Mouse (Mus musculus) heart, embryonic 13.5 days (tissue): ENCODE results near the gene Trpm7. TPM values are rescaled to one million over a fixed set of nuclear protein-coding genes. Genes with fewer than 3 reads are reported as not detected.
A peak's percentile ranks its signal among the peaks of the same experiment; 100 is the strongest.
"Not testable (repeated sequence)": the region's sequence is repeated elsewhere in the genome, so short reads cannot be mapped to it uniquely, and the experiment has no call there.

ENCODE experiments used
- ATAC-seq: fragments of 200-750 bp; cut with Nextera tagmentation; 2 replicates; pipeline ENCODE4 v1.8.0; 2017; ENCODE audit warnings: moderate TSS enrichment; ENCODE audit not compliant: insufficient number of reproducible peaks, low FRiP score, low TSS enrichment; ENCODE audit errors: extremely low read depth
- H3K27ac ChIP-seq: fragments of 300-500 bp; sonication (generic); replicated peaks from 2 replicates; pipeline ENCODE4 v1.5.1; 2015; ENCODE audit warnings: moderate library complexity, mild to moderate bottlenecking, inconsistent platforms
- H3K27me3 ChIP-seq: fragments of 300-500 bp; sonication (generic); replicated peaks from 2 replicates; pipeline ENCODE4 v1.6.1; 2015; ENCODE audit warnings: mild to moderate bottlenecking, inconsistent platforms
- H3K36me3 ChIP-seq: fragments of 300-500 bp; sonication (generic); 2 replicates; pipeline ENCODE4 v1.6.1; 2015; ENCODE audit warnings: mild to moderate bottlenecking, inconsistent platforms
- H3K4me1 ChIP-seq: fragments of 300-500 bp; sonication (generic); 2 replicates; pipeline ENCODE4 v1.6.1; 2015; ENCODE audit warnings: inconsistent platforms
- H3K4me2 ChIP-seq: fragments of 300-500 bp; sonication (generic); 2 replicates; pipeline ENCODE4 v1.6.1; 2015; ENCODE audit warnings: inconsistent platforms, mild to moderate bottlenecking, moderate library complexity
- H3K4me3 ChIP-seq: fragments of 300-500 bp; sonication (generic); 2 replicates; pipeline ENCODE4 v1.5.1; 2015; ENCODE audit warnings: moderate library complexity, mild to moderate bottlenecking, inconsistent platforms
- H3K9ac ChIP-seq: fragments of 300-500 bp; sonication (generic); 2 replicates; pipeline ENCODE4 v1.6.1; 2015; ENCODE audit warnings: inconsistent platforms, mild to moderate bottlenecking, moderate library complexity
- H3K9me3 ChIP-seq: fragments of 300-500 bp; sonication (generic); 2 replicates; pipeline ENCODE4 v1.6.1; 2016; ENCODE audit warnings: inconsistent platforms
- WGBS: fragments of 180-500 bp; shearing (Covaris S2); methylation state at CpG from one replicate; pipeline ENCODE4 v1.1.7; 2015; ENCODE audit warnings: mixed read lengths; 5-methylcytosine and 5-hydroxymethylcytosine counted together
- polyA plus RNA-seq: library from polyadenylated mRNA; unstranded; fragments of >200 nt; fragmentation: Nextera tagmentation; extraction: Ambion mirVana; gene quantifications from 2 replicates; pipeline ENCODE4 v1.2.1, GENCODE M21; 2015

The Trpm7 gene
- polyA plus RNA-seq, 1 experiment from 2014 or later: 36.6 TPM

GRCm38 (mm10) chr2:126885871-126886270 is 9.8 kb upstream of the Trpm7 start:
- no peaks in the 10 kb centered on the region for H3K36me3 ChIP-seq
- peaks cover 25% of the 10 kb centered on the region for H3K4me1 ChIP-seq
- 26% methylated on average over 2 of the region's 2 CpGs for WGBS
- no peaks in the 10 kb centered on the region for H3K27me3 ChIP-seq
- H3K4me3 ChIP-seq: no peak overlapping the region
- H3K9me3 ChIP-seq: no peaks in the 10 kb centered on the region
- no peak overlapping the region for H3K4me2 ChIP-seq
- no peak overlapping the region for H3K9ac ChIP-seq
- no peak for ATAC-seq
- H3K27ac ChIP-seq: peak overlapping the region; percentile 71

DNA sequence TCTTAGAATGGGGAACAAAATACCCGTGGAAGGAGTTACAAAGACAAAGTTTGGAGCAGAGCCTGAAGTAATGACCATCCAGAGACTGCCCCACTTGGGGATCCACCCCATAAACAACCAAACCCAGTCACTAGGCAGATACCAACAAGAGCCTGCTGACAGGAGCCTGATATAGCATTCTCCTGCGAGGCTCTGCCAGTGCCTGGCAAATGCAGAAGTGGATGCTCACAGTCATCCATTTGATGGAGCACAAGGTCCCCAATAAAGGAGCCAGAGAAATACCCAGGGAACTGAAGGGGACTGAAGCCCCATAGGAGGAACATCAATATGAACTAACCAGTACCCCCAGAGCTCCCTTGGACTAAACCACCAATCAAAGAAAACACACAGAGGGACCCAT is 6.7 kb upstream of the Trpm7 start:
- H3K9me3 ChIP-seq, H3K4me2 ChIP-seq, H3K27me3 ChIP-seq, H3K27ac ChIP-seq, H3K4me3 ChIP-seq, H3K36me3 ChIP-seq, ATAC-seq, H3K9ac ChIP-seq: not testable (repeated sequence)
- H3K4me1 ChIP-seq: peaks cover 31% of the 10 kb centered on the region
- 26% methylated on average over 2 of the region's 2 CpGs for WGBS

GRCm38 (mm10) chr2:126877991-126878390 is 2.0 kb upstream of the Trpm7 start:
- H3K4me2 ChIP-seq: no peak overlapping the region
- H3K4me1 ChIP-seq: peaks cover 31% of the 10 kb centered on the region
- 92% methylated on average over 1 of the region's 1 CpGs for WGBS
- H3K9ac ChIP-seq: no peak overlapping the region
- H3K27ac ChIP-seq: no peak overlapping the region
- H3K4me3 ChIP-seq: no peak overlapping the region
- no peaks in the 10 kb centered on the region for H3K27me3 ChIP-seq
- no peak for ATAC-seq
- H3K36me3 ChIP-seq: no peaks in the 10 kb centered on the region
- H3K9me3 ChIP-seq: no peaks in the 10 kb centered on the region

DNA sequence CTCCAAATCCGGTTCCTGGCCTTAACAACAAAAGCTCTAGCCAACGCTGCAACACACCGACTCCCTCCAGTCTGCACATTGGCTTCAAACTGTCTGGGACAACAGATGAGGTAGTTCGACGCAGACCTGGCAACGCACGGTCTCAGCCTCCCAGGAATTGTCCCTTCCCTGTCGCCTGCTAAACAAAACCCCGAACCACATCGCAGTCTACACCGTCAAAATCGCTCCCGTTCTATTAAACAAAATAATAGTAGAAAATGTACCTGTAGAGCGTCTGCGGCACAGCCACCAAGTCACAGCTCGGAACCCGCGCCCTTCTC is 554 bp downstream of the Trpm7 start:
- WGBS: under 1% methylated on average over 18 of the region's 18 CpGs
- Histone ChIP-seq H3K4me1 (peaks cover 42% of the 10 kb centered on the region), H3K4me3 (peak overlapping the region; percentile 93), H3K27ac (peak overlapping the region; percentile 100), H3K9ac (peak overlapping the region; percentile 99), H3K36me3 (no peaks in the 10 kb centered on the region), H3K4me2 (peak overlapping the region; percentile 71), H3K27me3 (no peaks in the 10 kb centered on the region), H3K9me3 (no peaks in the 10 kb centered on the region)
- ATAC-seq: peak; percentile 55; the same call in 1 of the 2 replicates

DNA sequence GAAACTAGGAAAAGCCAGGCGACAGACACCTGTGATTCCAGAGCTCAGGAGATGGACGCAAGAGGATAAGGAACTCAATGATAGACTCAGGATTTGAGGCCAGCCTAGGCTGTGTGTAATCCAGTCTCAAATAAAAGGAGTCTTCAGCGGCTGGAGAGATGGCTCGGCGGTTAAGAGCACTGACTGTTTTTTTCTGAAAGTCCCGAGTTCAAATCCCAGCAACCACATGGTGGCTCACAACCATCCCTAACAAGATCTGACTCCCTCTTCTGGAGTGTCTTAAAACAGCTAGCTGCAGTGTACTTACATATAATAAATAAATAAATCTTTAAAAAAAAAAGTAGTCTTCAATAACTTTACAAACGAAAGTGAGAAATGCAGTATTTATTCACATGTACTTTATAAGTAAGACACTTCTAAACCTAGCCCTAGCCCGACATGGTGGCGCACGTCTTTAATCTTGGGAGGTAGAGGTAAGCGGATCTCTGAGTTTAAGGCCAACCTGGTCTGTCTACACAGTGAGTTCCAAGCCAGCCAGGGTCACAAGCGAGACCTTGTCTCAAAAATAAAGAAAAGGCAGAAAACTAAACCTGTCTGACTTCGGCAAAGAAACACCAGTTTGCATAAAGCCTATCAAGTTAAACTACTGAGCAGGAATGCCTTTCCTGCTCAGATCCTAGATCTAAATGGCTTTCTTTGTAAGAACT is 1.1 kb downstream of the Trpm7 start:
- Histone ChIP-seq H3K27ac (peak overlapping the region; percentile 100), H3K9me3 (no peaks in the 10 kb centered on the region), H3K27me3 (no peaks in the 10 kb centered on the region), H3K4me3 (peak overlapping the region; percentile 93), H3K4me1 (peaks cover 45% of the 10 kb centered on the region), H3K9ac (peak overlapping the region; percentile 99), H3K4me2 (peak overlapping the region; percentile 71), H3K36me3 (no peaks in the 10 kb centered on the region)
- WGBS: 21% methylated on average over 13 of the region's 13 CpGs
- no peak for ATAC-seq

DNA sequence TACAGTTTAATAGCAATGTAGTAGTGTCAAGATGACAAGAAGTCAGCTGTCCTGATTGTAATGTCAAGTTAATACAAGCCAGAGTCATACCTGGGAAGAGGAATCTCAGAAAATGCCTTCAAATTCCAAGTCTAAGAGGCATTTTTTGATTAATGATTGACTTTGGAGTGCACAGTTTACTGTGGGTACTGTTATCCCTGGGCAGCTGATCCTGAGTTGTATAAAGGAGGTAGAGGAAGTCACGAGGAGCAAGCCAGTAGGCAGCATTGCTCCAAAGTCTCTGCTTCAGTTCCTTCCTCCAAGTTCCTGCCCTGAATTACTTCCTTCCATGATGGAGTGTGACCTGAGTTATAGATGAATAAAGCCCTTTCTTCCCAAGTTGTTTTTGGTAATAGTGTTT is 9.7 kb downstream of the Trpm7 start:
- no peaks in the 10 kb centered on the region for H3K27me3 ChIP-seq
- H3K4me1 ChIP-seq: peaks cover 36% of the 10 kb centered on the region
- 80% methylated on average over 1 of the region's 1 CpGs for WGBS
- H3K4me2 ChIP-seq: no peak overlapping the region
- no peak overlapping the region for H3K27ac ChIP-seq
- ATAC-seq: no peak
- H3K4me3 ChIP-seq: no peak overlapping the region
- H3K36me3 ChIP-seq: peaks cover 3% of the 10 kb centered on the region; the same call in 1 of the 2 replicates
- no peaks in the 10 kb centered on the region for H3K9me3 ChIP-seq
- no peak overlapping the region for H3K9ac ChIP-seq

DNA sequence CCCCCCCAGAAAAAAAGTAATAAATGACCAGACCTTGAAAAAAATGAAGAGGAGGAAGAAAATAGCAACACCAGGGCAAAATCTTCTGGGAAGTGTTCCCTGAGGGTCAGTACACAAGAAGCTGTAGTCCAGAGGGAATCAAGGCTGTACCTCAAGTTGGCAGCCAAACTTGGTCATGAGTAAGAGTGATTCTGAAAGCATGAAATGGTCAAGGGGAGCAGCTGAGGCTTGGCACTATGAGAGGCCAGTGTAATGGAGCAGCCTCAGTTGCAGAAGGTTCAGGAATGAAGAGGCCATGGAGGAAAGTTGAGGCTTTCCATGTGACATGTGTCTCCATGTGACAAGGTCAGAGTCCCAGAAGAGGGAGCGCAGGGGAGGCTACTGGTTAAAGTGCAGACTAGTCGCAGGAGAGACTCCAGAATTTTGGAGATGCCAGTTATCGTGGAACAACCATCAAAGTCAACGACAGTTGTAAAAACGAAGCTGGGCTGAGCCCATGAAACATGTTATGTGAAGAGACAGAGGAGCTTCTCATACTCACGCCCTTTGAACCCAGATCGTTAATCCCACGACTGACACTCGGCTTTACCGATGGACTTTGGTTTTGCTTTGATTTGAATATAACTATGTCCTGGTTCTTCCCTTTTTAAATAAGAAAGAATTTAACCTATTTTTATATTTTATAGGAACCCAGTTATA is 10.4 kb downstream of the Trpm7 start:
- WGBS: 89% methylated on average over 10 of the region's 10 CpGs
- H3K4me3 ChIP-seq: no peak overlapping the region
- no peak overlapping the region for H3K9ac ChIP-seq
- H3K27ac ChIP-seq: no peak overlapping the region
- H3K36me3 ChIP-seq: peaks cover 3% of the 10 kb centered on the region; the same call in 1 of the 2 replicates
- peaks cover 34% of the 10 kb centered on the region for H3K4me1 ChIP-seq
- H3K4me2 ChIP-seq: no peak overlapping the region
- no peak for ATAC-seq
- no peaks in the 10 kb centered on the region for H3K9me3 ChIP-seq
- no peaks in the 10 kb centered on the region for H3K27me3 ChIP-seq

GRCm38 (mm10) chr2:126865026-126865425 is 11.0 kb downstream of the Trpm7 start:
- H3K9ac ChIP-seq: no peak overlapping the region
- H3K4me1 ChIP-seq: peaks cover 31% of the 10 kb centered on the region
- no peak for ATAC-seq
- no peak overlapping the region for H3K4me3 ChIP-seq
- H3K27me3 ChIP-seq: no peaks in the 10 kb centered on the region
- H3K27ac ChIP-seq: no peak overlapping the region
- H3K4me2 ChIP-seq: no peak overlapping the region
- no peaks in the 10 kb centered on the region for H3K9me3 ChIP-seq
- 93% methylated on average over 3 of the region's 3 CpGs for WGBS
- H3K36me3 ChIP-seq: peaks cover 3% of the 10 kb centered on the region; the same call in 1 of the 2 replicates

DNA sequence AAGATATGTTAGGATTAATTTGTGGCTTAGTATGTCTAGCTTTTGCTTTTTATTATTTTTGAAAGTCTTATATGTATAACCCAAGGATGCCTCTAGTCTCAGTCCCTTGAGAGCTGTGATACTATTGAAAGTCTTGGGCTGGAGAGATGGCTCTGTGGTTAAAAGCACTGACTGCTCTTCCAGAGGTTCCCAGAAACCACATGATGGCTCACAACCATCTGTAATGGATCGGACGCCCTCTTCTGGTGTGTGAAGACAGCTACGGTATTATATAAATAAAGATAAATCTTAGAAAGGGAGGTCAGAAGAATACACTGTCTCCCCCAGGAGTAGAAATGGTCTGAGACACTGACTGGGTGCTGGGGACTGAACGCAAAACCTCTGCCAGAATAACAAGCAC is 31.3 kb downstream of the Trpm7 start:
- H3K36me3 ChIP-seq: peaks cover 78% of the 10 kb centered on the region
- no peak overlapping the region for H3K27ac ChIP-seq
- no peaks in the 10 kb centered on the region for H3K9me3 ChIP-seq
- no peak overlapping the region for H3K9ac ChIP-seq
- H3K4me1 ChIP-seq: no peaks in the 10 kb centered on the region
- WGBS: 84% methylated on average over 4 of the region's 4 CpGs
- no peak for ATAC-seq
- H3K27me3 ChIP-seq: no peaks in the 10 kb centered on the region
- H3K4me2 ChIP-seq: no peak overlapping the region
- H3K4me3 ChIP-seq: no peak overlapping the region

DNA sequence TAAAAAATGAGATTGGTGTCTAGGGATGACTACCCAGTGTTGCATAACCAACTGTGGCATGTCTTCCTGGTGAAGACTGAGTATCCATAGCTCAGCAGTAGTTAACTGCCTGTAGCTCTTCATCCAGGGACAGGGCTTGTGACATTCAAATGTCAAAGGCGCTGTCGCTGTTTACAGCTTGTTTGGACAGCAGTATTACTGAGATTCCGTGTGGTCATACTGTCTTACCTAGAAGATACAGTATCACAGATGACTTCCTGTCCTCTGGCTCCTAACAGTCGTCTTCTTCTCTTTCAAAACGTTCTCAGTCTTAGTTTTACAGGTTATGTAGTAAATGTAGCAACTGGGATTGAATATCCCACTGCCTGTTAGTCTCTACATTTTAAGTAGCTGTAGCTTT is 37.2 kb downstream of the Trpm7 start:
- Histone ChIP-seq H3K27me3 (no peaks in the 10 kb centered on the region), H3K9ac (no peak overlapping the region), H3K4me2 (no peak overlapping the region), H3K36me3 (peaks cover 87% of the 10 kb centered on the region), H3K4me3 (no peak overlapping the region), H3K27ac (no peak overlapping the region), H3K4me1 (no peaks in the 10 kb centered on the region), H3K9me3 (no peaks in the 10 kb centered on the region; the same call in 1 of the 2 replicates)
- no peak for ATAC-seq
- WGBS: 78% methylated on average over 5 of the region's 5 CpGs

DNA sequence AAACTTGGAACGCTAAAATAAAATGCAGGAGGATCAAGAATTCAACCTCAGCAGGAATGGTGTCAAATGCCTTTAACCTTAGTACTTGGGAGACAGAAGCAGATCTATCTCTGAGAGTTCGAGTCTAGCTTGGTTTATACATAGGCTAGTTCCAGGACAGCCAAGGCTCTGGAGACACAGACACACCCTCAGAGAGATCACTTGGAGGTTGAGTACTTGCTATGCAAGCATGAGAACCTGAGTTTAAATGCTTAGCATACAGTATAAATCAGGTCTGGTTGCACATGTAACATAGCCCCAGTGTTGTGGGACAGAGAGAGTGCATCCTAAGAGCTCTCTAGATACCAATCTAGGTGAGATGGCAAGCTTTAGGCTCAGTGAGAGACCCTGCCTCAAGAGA is 58.6 kb downstream of the Trpm7 start:
- Histone ChIP-seq H3K9me3 (no peaks in the 10 kb centered on the region), H3K27ac (0 out of 2 replicates have a peak overlapping the region, but pooled peaks have one; percentile 8), H3K27me3 (no peaks in the 10 kb centered on the region), H3K4me2 (no peak overlapping the region), H3K4me3 (no peak overlapping the region), H3K9ac (no peak overlapping the region), H3K4me1 (peaks cover 15% of the 10 kb centered on the region), H3K36me3 (peaks cover 61% of the 10 kb centered on the region)
- ATAC-seq: no peak
- 65% methylated on average over 2 of the region's 2 CpGs for WGBS
